Mouse (Mus musculus): ENCODE measurements at regions not wholly inside any gene's neighbourhood (a gene's known extent, or its start where the extent isn't known, plus 50 kb on each side); places are given as distances from the start of the nearest gene placed in this dataset.

DNA sequence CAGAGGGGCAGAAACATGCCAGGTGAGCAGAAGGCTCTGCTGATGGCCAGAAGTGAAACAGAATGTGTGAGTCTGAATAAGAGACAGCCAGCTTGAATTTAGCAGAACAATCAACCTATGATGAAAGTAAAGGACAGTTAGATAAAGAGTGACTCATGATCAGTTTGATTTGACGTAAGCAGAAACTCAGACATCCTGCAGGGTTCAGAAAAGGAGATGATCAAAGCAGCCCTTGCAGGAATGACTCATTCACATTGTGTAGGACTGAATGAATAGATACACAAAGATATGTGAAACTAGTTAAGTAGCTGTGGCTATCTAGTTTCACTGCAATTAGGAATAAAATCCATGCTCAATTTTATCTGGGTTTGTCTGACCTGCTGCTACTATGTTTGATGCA lies 301.2 kb upstream of the Gm11114 start:
- H3K27ac ChIP-seq (ENCODE audit: low read depth), result no peak overlapping the region
- no peaks in the 10 kb centered on the region for H3K9me3 ChIP-seq (ENCODE audit: low read depth, low read length)
- no peak overlapping the region for H3K4me3 ChIP-seq (ENCODE audit: low read depth, low read length)
- H3K4me2 ChIP-seq, result no peak overlapping the region
- WGBS, result 52% methylated on average over 1 of the region's 1 CpGs
- H3K4me1 ChIP-seq (ENCODE audit: insufficient read depth), result no peaks in the 10 kb centered on the region
- no peaks in the 10 kb centered on the region for H3K36me3 ChIP-seq (ENCODE audit: insufficient read depth)
- H3K27me3 ChIP-seq (ENCODE audit: insufficient read depth, low read length), result no peaks in the 10 kb centered on the region
- H3K9ac ChIP-seq, result no peak overlapping the region
- ATAC-seq (ENCODE audit: insufficient read depth) (no peak), DNase-seq (no peak)
- TF ChIP-seq CTCF (IDR thresholded peaks at IDR 0.05; ENCODE audit: low read depth), result no peak

DNA sequence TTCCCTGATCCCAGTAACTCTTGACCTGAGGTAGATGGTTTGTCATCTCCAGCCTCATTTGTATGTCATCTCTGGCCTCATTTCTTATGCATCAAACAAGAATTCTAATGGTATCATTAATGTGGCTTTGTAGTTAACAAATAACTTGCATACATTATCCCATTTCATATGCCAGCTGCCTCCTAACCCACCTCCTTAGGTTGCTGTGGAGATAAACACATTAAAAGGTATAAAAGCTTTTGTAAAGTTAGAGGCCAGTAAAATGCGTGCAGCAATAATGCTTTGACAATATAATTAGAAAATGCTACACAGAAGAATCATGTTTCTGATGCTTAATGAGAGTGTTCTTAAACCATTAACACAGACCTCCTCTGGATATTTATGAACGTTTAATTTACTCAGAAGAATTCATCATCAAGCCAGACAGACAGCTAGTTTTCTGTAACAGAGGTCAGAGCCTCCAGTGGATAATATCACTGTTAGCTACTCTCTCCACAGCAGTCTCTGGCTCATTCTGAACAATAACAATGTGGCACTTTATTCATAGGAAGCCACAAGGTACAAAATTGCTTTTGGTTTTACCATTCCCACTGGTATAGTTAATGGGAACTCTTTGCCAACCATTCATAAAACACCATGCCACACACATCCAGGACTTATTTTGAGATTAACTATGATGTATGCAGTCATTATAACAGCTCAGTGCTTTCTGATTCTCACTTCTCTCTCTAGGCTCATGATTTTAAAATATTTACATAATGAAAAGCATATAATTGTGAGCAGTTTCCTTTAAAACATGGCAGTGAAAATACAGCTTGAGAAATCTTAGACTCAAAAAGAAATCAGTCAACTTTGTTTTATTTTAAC lies 264.2 kb upstream of the Gm11114 start:
- H3K27ac ChIP-seq (ENCODE audit: low read depth), result no peak overlapping the region
- no peak for DNase-seq

DNA sequence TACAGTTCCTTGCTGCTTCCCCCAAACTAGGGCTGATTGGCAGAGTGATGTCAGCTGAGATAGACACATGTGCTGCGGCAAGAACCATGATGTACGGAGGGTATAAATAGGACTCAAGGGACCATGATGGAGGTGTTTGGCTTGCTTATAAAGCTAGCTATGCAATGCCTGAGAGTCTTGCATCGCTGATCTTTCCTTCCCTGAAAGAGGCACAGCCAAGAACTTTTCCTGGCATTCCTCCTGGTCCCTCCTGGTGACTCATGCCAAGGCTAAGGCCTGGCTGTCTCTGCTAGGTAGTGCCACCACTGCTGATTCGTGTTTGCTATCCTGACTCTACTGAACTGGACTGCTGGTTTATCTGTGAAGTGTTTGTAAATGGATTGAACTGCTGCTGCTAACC lies 260.0 kb upstream of the Gm11114 start:
- Histone ChIP-seq H3K36me3 (ENCODE audit: insufficient read depth) (no peaks in the 10 kb centered on the region), H3K4me3 (ENCODE audit: low read depth, low read length) (no peak overlapping the region), H3K9ac (no peak overlapping the region), H3K4me1 (ENCODE audit: insufficient read depth) (no peaks in the 10 kb centered on the region), H3K9me3 (ENCODE audit: low read depth, low read length) (no peaks in the 10 kb centered on the region), H3K27ac (ENCODE audit: low read depth) (no peak overlapping the region), H3K27me3 (ENCODE audit: insufficient read depth, low read length) (no peaks in the 10 kb centered on the region), H3K4me2 (no peak overlapping the region)
- no peak for DNase-seq
- 67% methylated on average over 4 of the region's 4 CpGs for WGBS
- TF ChIP-seq CTCF (IDR thresholded peaks at IDR 0.05; ENCODE audit: low read depth), result no peak
- ATAC-seq (ENCODE audit: insufficient read depth), result no peak

More for the DNA sequence above, 264.2 kb upstream of the Gm11114 start:
- H3K4me2 ChIP-seq, result no peak overlapping the region
- no peak for ATAC-seq (ENCODE audit: insufficient read depth)
- TF ChIP-seq CTCF (IDR thresholded peaks at IDR 0.05; ENCODE audit: low read depth), result no peak
- H3K36me3 ChIP-seq (ENCODE audit: insufficient read depth), result no peaks in the 10 kb centered on the region
- H3K4me1 ChIP-seq (ENCODE audit: insufficient read depth), result no peaks in the 10 kb centered on the region
- no peak overlapping the region for H3K4me3 ChIP-seq (ENCODE audit: low read depth, low read length)
- H3K9me3 ChIP-seq (ENCODE audit: low read depth, low read length), result no peaks in the 10 kb centered on the region
- WGBS, result 66% methylated on average over 2 of the region's 2 CpGs
- H3K27me3 ChIP-seq (ENCODE audit: insufficient read depth, low read length), result no peaks in the 10 kb centered on the region
- H3K9ac ChIP-seq, result no peak overlapping the region

DNA sequence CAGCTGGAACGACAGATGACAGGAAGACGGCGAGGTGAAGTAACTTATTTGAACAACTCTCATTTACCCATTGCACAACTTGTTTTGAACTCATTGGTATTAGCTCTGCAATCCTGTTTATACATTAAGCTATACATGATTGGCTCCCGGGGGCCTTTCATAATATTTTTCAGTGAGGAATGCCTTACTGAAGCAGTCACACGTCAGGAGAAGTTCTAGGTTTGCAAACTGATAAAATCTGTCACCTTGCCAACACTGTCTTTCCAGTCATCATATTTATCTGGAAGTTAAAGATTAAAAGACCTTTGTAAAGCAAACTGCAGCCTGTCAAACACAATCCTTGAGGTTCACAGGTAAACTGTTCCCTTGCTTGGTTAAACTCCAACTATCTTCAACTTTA lies 232.6 kb upstream of the Gm11114 start:
- no peak overlapping the region for H3K4me3 ChIP-seq (ENCODE audit: low read depth, low read length)
- TF ChIP-seq CTCF (IDR thresholded peaks at IDR 0.05; ENCODE audit: low read depth), result no peak
- no peaks in the 10 kb centered on the region for H3K27me3 ChIP-seq (ENCODE audit: insufficient read depth, low read length)
- H3K4me2 ChIP-seq, result no peak overlapping the region
- no peak overlapping the region for H3K9ac ChIP-seq
- H3K9me3 ChIP-seq (ENCODE audit: low read depth, low read length), result no peaks in the 10 kb centered on the region
- H3K36me3 ChIP-seq (ENCODE audit: insufficient read depth), result no peaks in the 10 kb centered on the region
- 34% methylated on average over 5 of the region's 5 CpGs for WGBS
- ATAC-seq (ENCODE audit: insufficient read depth) (no peak), DNase-seq (peak; percentile 17)
- H3K27ac ChIP-seq (ENCODE audit: low read depth), result no peak overlapping the region
- H3K4me1 ChIP-seq (ENCODE audit: insufficient read depth), result no peaks in the 10 kb centered on the region

- Histone ChIP-seq H3K4me1 (ENCODE audit: insufficient read depth) (no peaks in the 10 kb centered on the region), H3K27ac (ENCODE audit: low read depth) (no peak overlapping the region), H3K9me3 (ENCODE audit: low read depth, low read length) (no peaks in the 10 kb centered on the region), H3K9ac (no peak overlapping the region), H3K4me3 (ENCODE audit: low read depth, low read length) (no peak overlapping the region), H3K4me2 (no peak overlapping the region), H3K27me3 (ENCODE audit: insufficient read depth, low read length) (no peaks in the 10 kb centered on the region), H3K36me3 (ENCODE audit: insufficient read depth) (no peaks in the 10 kb centered on the region)
- no peak for TF ChIP-seq CTCF (IDR thresholded peaks at IDR 0.05; ENCODE audit: low read depth)
- WGBS, result 72% methylated on average over 6 of the region's 6 CpGs
- DNase-seq, result no peak
- ATAC-seq (ENCODE audit: insufficient read depth), result no peak
Measured at GRCm38 (mm10) chr9:85088556-85089338, 223.8 kb upstream of the Gm11114 start.

DNA sequence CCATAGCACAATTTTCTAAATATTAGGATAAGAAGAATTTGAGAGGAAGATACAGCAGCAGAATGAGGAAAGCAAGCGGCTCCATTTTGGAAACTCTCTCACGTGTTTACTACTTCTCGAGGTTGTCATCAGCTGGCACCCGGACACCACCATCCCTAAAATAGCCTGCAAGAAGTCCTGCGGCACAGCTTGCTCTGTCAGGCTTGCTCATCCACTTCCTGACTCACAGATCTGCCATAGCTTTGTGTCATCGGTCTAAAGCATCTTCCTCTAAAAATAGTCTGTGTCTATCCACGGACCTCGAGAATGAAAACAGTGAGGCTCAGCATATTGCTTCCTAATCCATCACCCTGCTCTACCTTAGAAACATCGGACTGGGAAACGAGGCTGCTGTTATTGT lies 222.3 kb upstream of the Gm11114 start:
- no peak for TF ChIP-seq CTCF (IDR thresholded peaks at IDR 0.05; ENCODE audit: low read depth)
- Histone ChIP-seq H3K9ac (no peak overlapping the region), H3K27ac (ENCODE audit: low read depth) (no peak overlapping the region), H3K4me2 (no peak overlapping the region), H3K36me3 (ENCODE audit: insufficient read depth) (no peaks in the 10 kb centered on the region), H3K4me3 (ENCODE audit: low read depth, low read length) (no peak overlapping the region), H3K27me3 (ENCODE audit: insufficient read depth, low read length) (no peaks in the 10 kb centered on the region), H3K4me1 (ENCODE audit: insufficient read depth) (no peaks in the 10 kb centered on the region), H3K9me3 (ENCODE audit: low read depth, low read length) (no peaks in the 10 kb centered on the region)
- ATAC-seq (ENCODE audit: insufficient read depth) (no peak), DNase-seq (no peak)
- 60% methylated on average over 10 of the region's 10 CpGs for WGBS

DNA sequence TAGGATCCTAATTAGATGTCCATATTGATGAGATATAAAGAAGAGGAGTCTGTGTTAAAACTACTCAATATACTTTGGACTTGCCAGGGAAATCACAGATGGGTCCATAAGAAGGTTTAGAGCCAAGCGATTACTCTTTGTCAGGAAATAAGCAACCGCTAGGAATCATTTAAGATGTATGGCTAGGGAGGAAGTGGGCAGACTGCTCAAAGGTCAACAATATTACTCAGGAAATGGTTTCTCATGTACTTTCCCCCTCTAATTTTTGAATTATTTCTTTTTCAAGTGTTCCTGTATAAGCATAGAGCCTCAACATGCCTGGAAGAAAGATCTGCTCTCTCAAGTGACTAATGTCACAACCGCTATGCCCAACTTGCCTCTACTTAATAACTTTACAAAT lies 217.3 kb upstream of the Gm11114 start:
- no peaks in the 10 kb centered on the region for H3K4me1 ChIP-seq (ENCODE audit: insufficient read depth)
- 75% methylated on average over 3 of the region's 3 CpGs for WGBS
- ATAC-seq (ENCODE audit: insufficient read depth), result no peak
- no peak for DNase-seq
- no peaks in the 10 kb centered on the region for H3K27me3 ChIP-seq (ENCODE audit: insufficient read depth, low read length)
- no peaks in the 10 kb centered on the region for H3K36me3 ChIP-seq (ENCODE audit: insufficient read depth)
- no peak overlapping the region for H3K27ac ChIP-seq (ENCODE audit: low read depth)
- TF ChIP-seq CTCF (IDR thresholded peaks at IDR 0.05; ENCODE audit: low read depth), result no peak
- no peaks in the 10 kb centered on the region for H3K9me3 ChIP-seq (ENCODE audit: low read depth, low read length)
- H3K9ac ChIP-seq, result no peak overlapping the region
- no peak overlapping the region for H3K4me2 ChIP-seq
- H3K4me3 ChIP-seq (ENCODE audit: low read depth, low read length), result no peak overlapping the region

Measured in lung, embryonic 14.5 days (tissue).